Mouse (Mus musculus): ENCODE results near the gene Prc1.

GRCm38 (mm10) chr7:80360435-80360834, 66.2 kb downstream of the Prc1 start:
- TF ChIP-seq CTCF (IDR thresholded peaks at IDR 0.05; ENCODE audit: low read depth, low read length): no peak
- no peak for TF ChIP-seq POLR2A (IDR thresholded peaks at IDR 0.05; ENCODE audit: insufficient read depth, low read length)
- no peak for TF ChIP-seq EP300 (IDR thresholded peaks at IDR 0.05; ENCODE audit: insufficient read depth, low read depth, low read length)
